Mouse (Mus musculus) intestine, embryonic 16.5 days (tissue): ENCODE data around the gene Abr. TPM values are rescaled to one million over a fixed set of nuclear protein-coding genes. Genes with fewer than 3 reads are reported as not detected.

ENCODE experiments used
- ATAC-seq: fragments of 200-750 bp; cut with Nextera tagmentation; 2 replicates; pipeline ENCODE4 v1.8.0; 2017; ENCODE audit warnings: moderate TSS enrichment, moderate library complexity
- H3K27ac ChIP-seq: fragments of 300-500 bp; sonication (generic); 2 replicates; pipeline ENCODE4 v1.5.1; 2014; ENCODE audit warnings: mild to moderate bottlenecking, low read length
- H3K27me3 ChIP-seq: fragments of 300-500 bp; sonication (generic); replicated peaks from 2 replicates; pipeline ENCODE4 v1.6.1; 2014; ENCODE audit warnings: low read length, control low read depth, mixed read lengths; ENCODE audit not compliant: control insufficient read depth, insufficient read depth
- H3K36me3 ChIP-seq: fragments of 300-500 bp; sonication (generic); 2 replicates; pipeline ENCODE4 v1.6.1; 2014; ENCODE audit warnings: low read length, control low read depth; ENCODE audit not compliant: control insufficient read depth, insufficient read depth
- H3K4me1 ChIP-seq: fragments of 300-500 bp; sonication (generic); 2 replicates; pipeline ENCODE4 v1.6.1; 2014; ENCODE audit warnings: low read length, control low read depth, mixed read lengths; ENCODE audit not compliant: control insufficient read depth, insufficient read depth
- H3K4me2 ChIP-seq: fragments of 300-500 bp; sonication (generic); 2 replicates; pipeline ENCODE4 v1.6.1; 2014; ENCODE audit warnings: low read depth, low read length, control low read depth
- H3K4me3 ChIP-seq: fragments of 300-500 bp; sonication (generic); 2 replicates; pipeline ENCODE4 v1.5.1; 2014; ENCODE audit warnings: mild to moderate bottlenecking, low read length
- H3K9ac ChIP-seq: fragments of 300-500 bp; sonication (generic); 2 replicates; pipeline ENCODE4 v1.6.1; 2014; ENCODE audit warnings: low read depth, low read length
- H3K9me3 ChIP-seq: fragments of 300-500 bp; sonication (generic); 2 replicates; pipeline ENCODE4 v1.6.1; 2016; ENCODE audit warnings: low read length, control low read depth; ENCODE audit not compliant: control insufficient read depth
- WGBS: fragments of 180-500 bp; shearing (Covaris S2); extraction: QIAGEN DNeasy Blood & Tissue Kit; methylation state at CpG from one replicate; pipeline ENCODE4 v1.1.7; 2014; 5-methylcytosine and 5-hydroxymethylcytosine counted together
- polyA plus RNA-seq: library from polyadenylated mRNA; unstranded; fragments of >200 nt; fragmentation: Nextera tagmentation; extraction: Ambion mirVana; gene quantifications from 2 replicates; pipeline ENCODE4 v1.2.1, GENCODE M21; 2015

Abr gene
- polyA plus RNA-seq, 1 experiment from 2014 or later = 29.5 TPM

DNA sequence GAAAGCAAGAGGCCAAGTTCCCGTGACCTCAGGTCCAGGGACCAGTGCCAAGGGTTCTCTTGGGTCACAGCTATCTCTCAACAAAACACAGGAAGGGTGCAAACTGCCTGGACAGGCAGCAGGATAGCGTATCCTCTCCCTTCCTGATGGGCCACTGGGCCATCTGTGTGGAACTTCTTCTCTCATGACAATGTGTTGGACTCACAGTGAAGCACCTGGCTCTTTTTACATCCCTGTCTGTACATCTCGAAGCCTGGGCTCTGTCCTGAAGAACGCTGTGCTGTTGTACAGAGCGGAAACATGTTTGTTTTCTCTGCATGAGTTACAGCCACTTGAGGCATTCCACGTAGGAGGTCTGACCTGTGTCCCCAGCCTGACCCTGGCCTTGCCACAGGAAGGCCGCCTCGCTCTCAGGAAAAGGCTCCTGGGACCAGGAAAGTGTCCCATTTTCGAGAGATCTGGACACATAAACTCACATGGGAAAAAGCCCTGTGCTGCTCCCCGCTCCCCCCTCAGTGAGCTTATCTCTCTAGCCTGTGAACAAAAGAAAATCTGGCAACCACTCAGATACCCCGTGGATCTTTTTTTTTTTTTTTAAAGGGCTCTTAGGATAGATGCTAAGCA lies 242.1 kb downstream of the Abr start:
- peaks cover 15% of the 10 kb centered on the region for H3K4me1 ChIP-seq
- H3K9me3 ChIP-seq = no peaks in the 10 kb centered on the region
- peak overlapping the region; percentile 47 for H3K27ac ChIP-seq
- no peaks in the 10 kb centered on the region for H3K36me3 ChIP-seq
- no peak overlapping the region for H3K4me2 ChIP-seq
- WGBS = 34% methylated on average over 11 of the region's 11 CpGs
- no peak overlapping the region for H3K4me3 ChIP-seq
- H3K27me3 ChIP-seq = no peaks in the 10 kb centered on the region
- ATAC-seq = peak; percentile 64; the same call in 1 of the 2 replicates
- no peak overlapping the region; the same call in 1 of the 2 replicates for H3K9ac ChIP-seq

DNA sequence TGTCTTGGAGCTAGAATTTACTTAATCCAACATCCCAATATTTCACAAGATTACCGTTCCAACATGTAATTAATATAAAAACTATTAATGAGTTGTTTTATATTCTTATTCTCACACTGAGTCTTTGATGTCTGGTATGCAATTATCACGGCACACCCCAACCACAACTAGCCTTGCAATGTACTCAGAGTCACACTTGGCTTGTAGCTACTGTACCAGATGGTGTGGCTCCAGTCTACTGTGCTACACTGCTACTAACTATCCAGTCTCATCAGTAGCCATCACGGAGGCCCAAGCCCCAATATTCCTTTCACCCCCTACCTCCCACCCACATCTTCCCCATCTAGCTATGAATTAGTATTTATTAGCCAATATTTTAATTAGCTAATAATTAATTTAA lies 245.7 kb downstream of the Abr start:
- no peaks in the 10 kb centered on the region for H3K36me3 ChIP-seq
- no peaks in the 10 kb centered on the region for H3K27me3 ChIP-seq
- H3K9ac ChIP-seq = no peak overlapping the region
- no peak overlapping the region for H3K27ac ChIP-seq
- H3K4me3 ChIP-seq = no peak overlapping the region
- H3K9me3 ChIP-seq = no peaks in the 10 kb centered on the region
- no peak overlapping the region for H3K4me2 ChIP-seq
- peaks cover 27% of the 10 kb centered on the region for H3K4me1 ChIP-seq
- ATAC-seq = no peak
- 89% methylated on average over 3 of the region's 3 CpGs for WGBS

DNA sequence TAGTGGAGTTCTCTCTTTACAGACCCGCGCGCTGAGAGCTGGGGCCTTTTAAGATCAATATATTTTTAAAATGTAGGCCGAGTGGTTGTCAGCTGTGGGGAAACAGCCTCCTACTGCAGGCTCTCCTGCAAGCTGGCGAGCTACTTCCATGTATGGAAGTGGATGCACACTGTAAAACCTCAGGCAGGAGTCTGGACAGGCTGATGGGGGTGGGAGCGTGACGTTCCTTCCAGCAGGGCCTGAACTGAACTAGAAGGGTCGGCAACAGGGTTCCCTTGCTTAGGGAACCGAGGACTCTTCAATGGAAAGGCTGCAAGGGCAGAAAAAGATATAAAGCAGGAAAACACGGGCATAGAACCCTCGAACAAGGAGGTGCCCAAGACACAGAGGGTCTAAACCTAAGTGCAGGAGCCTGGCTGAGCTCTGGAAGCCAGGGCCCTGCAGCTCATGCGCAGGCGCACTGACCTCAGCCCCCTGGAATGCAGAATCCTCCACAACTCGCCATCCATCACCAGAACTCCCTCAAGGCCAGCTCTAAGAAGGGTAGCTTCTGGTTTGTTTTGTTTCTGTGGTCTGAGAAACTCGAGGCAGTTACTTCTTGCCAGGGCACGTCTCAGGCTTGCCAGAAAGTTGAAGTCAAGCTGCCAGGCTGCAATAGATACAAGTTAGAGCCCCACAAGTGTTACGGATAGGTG lies 247.5 kb downstream of the Abr start:
- H3K9me3 ChIP-seq = no peaks in the 10 kb centered on the region
- H3K27ac ChIP-seq = peak overlapping the region; percentile 94
- WGBS = 30% methylated on average over 17 of the region's 17 CpGs
- peaks cover 22% of the 10 kb centered on the region for H3K4me1 ChIP-seq
- peak; percentile 92 for ATAC-seq
- H3K4me3 ChIP-seq = no peak overlapping the region
- peak overlapping the region; percentile 36; the same call in 1 of the 2 replicates for H3K9ac ChIP-seq
- no peaks in the 10 kb centered on the region for H3K27me3 ChIP-seq
- no peak overlapping the region; the same call in 1 of the 2 replicates for H3K4me2 ChIP-seq
- H3K36me3 ChIP-seq = no peaks in the 10 kb centered on the region

DNA sequence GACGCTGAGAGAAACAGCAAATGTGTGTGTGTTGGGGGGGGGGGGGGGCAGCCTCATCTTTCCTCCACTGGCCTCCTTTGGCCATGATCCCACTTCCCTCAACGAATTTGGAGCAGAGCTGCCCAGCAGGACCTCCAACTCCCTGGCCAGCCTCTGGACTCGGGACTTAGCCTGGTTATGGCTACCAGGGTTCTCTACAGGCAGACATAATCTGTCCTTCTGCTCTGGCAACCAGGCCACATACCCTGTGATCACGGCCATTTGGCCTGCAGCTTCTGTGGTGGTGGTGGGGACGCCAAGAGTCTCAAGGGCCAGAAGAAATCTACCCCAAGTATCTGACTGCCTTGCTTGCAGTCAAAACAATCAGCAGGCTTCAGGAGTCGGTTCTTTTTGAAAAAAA lies 249.6 kb downstream of the Abr start:
- Histone ChIP-seq H3K9me3 (no peaks in the 10 kb centered on the region), H3K9ac (no peak overlapping the region), H3K4me2 (no peak overlapping the region), H3K36me3 (no peaks in the 10 kb centered on the region), H3K4me3 (no peak overlapping the region), H3K27me3 (no peaks in the 10 kb centered on the region), H3K4me1 (peaks cover 22% of the 10 kb centered on the region), H3K27ac (peak overlapping the region; percentile 58)
- no peak for ATAC-seq
- 38% methylated on average over 6 of the region's 6 CpGs for WGBS

DNA sequence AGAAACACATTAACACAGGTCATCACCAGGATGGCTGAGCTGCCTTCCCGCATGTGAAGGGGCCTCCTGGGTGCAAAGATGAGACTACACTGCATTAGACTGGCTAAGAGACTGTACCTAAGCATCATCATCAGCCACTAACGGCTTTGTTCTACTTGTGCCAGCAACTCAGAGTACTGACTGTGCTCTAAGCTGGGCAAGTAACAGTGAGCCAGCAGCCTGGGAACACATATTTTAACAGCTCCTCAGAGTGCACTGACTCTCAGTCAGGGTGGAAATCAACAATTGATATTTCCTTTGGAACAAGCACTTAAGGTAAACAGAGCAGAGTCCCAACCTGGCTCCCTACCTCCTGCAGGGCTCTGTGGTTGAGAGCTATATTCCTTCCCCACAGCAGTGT lies 250.0 kb downstream of the Abr start:
- ATAC-seq = no peak
- 44% methylated on average over 2 of the region's 2 CpGs for WGBS
- Histone ChIP-seq H3K4me1 (peaks cover 22% of the 10 kb centered on the region), H3K4me3 (no peak overlapping the region), H3K36me3 (no peaks in the 10 kb centered on the region), H3K9me3 (no peaks in the 10 kb centered on the region), H3K27me3 (no peaks in the 10 kb centered on the region), H3K27ac (peak overlapping the region; percentile 58), H3K9ac (peak overlapping the region; percentile 5; the same call in 1 of the 2 replicates), H3K4me2 (no peak overlapping the region)

DNA sequence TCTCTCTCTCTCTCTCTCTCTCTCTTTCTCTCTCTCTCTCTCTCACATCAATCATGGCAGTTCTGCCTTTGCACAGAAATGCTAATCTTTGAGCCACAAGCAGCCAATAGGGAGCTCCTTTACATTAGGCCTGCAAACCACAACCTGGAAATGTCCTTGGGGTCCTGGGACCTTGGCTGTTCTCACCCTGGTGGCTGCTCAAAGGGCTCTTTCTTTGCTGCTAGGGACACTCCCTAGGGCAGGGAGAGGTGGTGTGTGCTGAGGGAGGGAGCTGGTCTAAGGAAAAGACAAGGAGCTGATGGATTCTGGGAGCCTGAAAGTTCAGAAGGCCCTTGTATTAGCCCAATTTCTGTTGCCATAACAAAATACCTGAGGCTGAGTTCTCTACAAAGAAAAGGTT lies 251.6 kb downstream of the Abr start:
- Histone ChIP-seq H3K9ac (no peak overlapping the region), H3K4me2 (no peak overlapping the region), H3K27me3 (no peaks in the 10 kb centered on the region), H3K4me1 (peaks cover 22% of the 10 kb centered on the region), H3K36me3 (no peaks in the 10 kb centered on the region), H3K4me3 (no peak overlapping the region), H3K9me3 (no peaks in the 10 kb centered on the region), H3K27ac (no peak overlapping the region)
- ATAC-seq = no peak

Other genes starting within 250 kb of the Abr start
- 20.1 and 25.7 TPM in 2 replicates for gene Nxn, start 223.2 kb downstream of the Abr start, polyA plus RNA-seq
- 92.8 and 96.6 TPM in 2 replicates for gene Timm22, start 215.4 kb downstream of the Abr start, polyA plus RNA-seq
- 0.18 TPM in 1 of 2 replicates, not detected in the other for gene Bhlha9, start 50.2 kb upstream of the Abr start, polyA plus RNA-seq
- gene Trarg1, start 57.5 kb upstream of the Abr start, polyA plus RNA-seq = 0.66 and 0.94 TPM in 2 replicates
- gene Gosr1, start 141.3 kb upstream of the Abr start, polyA plus RNA-seq = 28.5 and 30.3 TPM in 2 replicates
- 4.7 and 5.4 TPM in 2 replicates for gene Cpd, start 224.7 kb upstream of the Abr start, polyA plus RNA-seq